Mouse (Mus musculus) retina, postnatal 1 day (tissue): Measurements from ENCODE around the gene Josd2.

Experiments used
- DNase-seq: peaks from one replicate; pipeline ENCODE4 v3.0.0-alpha.2; 2012

The Josd2 gene

DNA sequence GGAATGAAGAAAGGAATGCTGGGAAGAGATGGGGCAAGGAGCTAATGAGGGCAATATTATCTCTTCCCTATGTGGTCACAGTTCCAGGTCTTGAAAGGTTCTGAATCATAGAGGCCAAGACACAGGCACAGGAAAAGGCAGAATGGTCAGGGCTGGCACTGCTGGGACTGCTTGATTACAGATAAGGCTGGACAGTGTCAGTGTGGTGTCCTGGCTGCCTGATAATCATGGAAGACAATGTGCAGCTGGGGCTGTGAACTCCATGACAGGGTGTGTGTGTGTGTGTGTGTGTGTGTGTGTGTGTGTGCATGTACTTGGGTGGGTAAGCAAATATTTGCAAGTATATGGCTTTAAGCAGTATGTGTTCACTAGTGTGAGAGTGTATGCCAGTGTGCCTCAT is 39.7 kb downstream of the Josd2 start:
- no peak for DNase-seq

GRCm38 (mm10) chr7:44519240-44519913 is 51.6 kb downstream of the Josd2 start:
- peak; percentile 19 for DNase-seq

DNA sequence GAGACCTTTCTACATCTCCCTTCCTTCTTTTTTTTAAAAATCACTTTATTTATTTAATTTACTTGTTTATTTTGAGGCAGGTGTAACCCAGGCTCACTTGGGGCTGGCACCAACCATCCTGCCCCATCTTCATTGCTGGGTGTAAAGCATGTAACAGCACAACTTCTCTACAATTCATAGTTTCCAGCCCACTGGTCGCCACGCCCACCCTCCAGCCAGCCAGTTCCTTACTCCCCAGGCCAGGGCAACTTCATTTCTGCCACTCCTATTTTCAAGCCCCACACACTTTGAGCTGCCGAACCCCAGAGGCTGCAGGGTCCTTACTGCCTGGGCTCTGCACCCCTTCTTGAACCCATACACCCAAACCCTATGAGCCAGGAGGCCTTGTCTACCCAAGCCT is 53.2 kb downstream of the Josd2 start:
- no peak for DNase-seq
